ENCODE assay signal across 8 mouse cellular contexts in the genomic region with DNA sequence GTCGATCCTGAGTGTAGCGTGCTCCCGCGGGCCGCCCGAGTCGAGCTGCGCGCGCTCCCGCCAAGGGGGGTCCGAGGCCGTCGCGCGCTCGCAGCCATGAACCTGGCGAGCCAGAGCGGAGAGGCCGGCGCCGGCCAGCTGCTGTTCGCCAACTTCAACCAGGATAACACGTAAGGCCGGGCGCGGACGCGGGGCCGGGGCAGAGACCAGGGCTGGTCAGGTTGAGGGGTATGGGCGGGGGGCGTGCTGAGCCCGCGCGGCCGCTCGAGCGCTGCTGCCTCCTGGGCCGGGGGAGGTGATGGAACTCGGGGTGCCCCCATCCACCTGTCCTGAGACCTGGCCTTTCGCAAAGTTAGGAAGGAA. TPM values are rescaled to one million over a fixed set of nuclear protein-coding genes. Genes with fewer than 3 reads are reported as not detected.
A peak's percentile ranks its signal among the peaks of the same experiment; 100 is the strongest.
DNase-seq lines count a peak whose midpoint lies in the region; ATAC-seq and TF ChIP-seq lines count a peak whose summit lies in the region.

No protein-coding gene starts in this region.

- H3K4me2 ChIP-seq in liver, embryonic 11.5 days, result peak overlapping the region; percentile 90

- peak overlapping the region; percentile 92 for H3K9ac ChIP-seq in liver, embryonic 11.5 days (ENCODE audit: low read depth, low read length)

- under 1% methylated on average over 40 of the region's 41 CpGs for WGBS in liver, embryonic 11.5 days

- peaks cover 2% of the 10 kb centered on the region for H3K36me3 ChIP-seq in testis, adult 2 months (ENCODE audit: control insufficient read depth, insufficient read depth, low read length)
- peaks cover 13% of the 10 kb centered on the region for H3K36me3 ChIP-seq in liver, embryonic 11.5 days (ENCODE audit: control insufficient read depth, insufficient read depth, low read length)

- H3K4me1 ChIP-seq in testis, adult 2 months (ENCODE audit: control insufficient read depth, insufficient read depth, low read length), result peaks cover 11% of the 10 kb centered on the region
- H3K4me1 ChIP-seq in liver, embryonic 11.5 days (replicated peaks; ENCODE audit: control insufficient read depth, insufficient read depth, low read length), result peaks cover 14% of the 10 kb centered on the region

- ATAC-seq in frontal cortex, adult (ENCODE audit: low TSS enrichment), result peak; percentile 43
- no peak for ATAC-seq in liver, embryonic 11.5 days (replicated peaks; ENCODE audit: low FRiP score)
- no peak for ATAC-seq in CD4-positive, CD25-positive, alpha-beta regulatory T cell, adult 4 months

- TF ChIP-seq CTCF in testis, adult 2 months (IDR thresholded peaks at IDR 0.05; ENCODE audit: control insufficient read depth, insufficient read depth, insufficient replicate concordance, low read depth, low read length), result no peak

- H3K27me3 ChIP-seq in testis, adult 2 months (ENCODE audit: control insufficient read depth, insufficient read depth, low read length), result no peaks in the 10 kb centered on the region
- H3K27me3 ChIP-seq in liver, embryonic 11.5 days (replicated peaks; ENCODE audit: control insufficient read depth, insufficient read depth, low read length), result no peaks in the 10 kb centered on the region

- no peak; the same call in 1 of the 2 replicates for TF ChIP-seq POLR2A in testis, adult 2 months (IDR thresholded peaks at IDR 0.05; ENCODE audit: control insufficient read depth, low read depth, low read length)

- DNase-seq in frontal cortex, adult 2 months (ENCODE audit: extremely low spot score in 1 of 2, low spot score in 1 of 2), result no peak
- no peak for DNase-seq in testis, postnatal 14 days (ENCODE audit: low spot score)
- no peak for DNase-seq in liver, embryonic 11.5 days (ENCODE audit: low spot score)
- DNase-seq in cerebellum, postnatal 4 days (ENCODE audit: low spot score in 2 of 2), result no peak
- no peak for DNase-seq in layer of hippocampus, adult 9-10 months (ENCODE audit: low spot score)

- H3K4me3 ChIP-seq in testis, adult 2 months (ENCODE audit: control insufficient read depth, low read depth, low read length), result peak overlapping the region; percentile 93
- peak overlapping the region; percentile 84 for H3K4me3 ChIP-seq in liver, embryonic 11.5 days (ENCODE audit: low read depth, low read length)

- H3K27ac ChIP-seq in testis, adult 2 months (ENCODE audit: control insufficient read depth, insufficient read depth, low read depth, low read length), result peak overlapping the region; percentile 75
- H3K27ac ChIP-seq in liver, embryonic 11.5 days (ENCODE audit: low read depth, low read length), result peak overlapping the region; percentile 70

- H3K9me3 ChIP-seq in liver, embryonic 11.5 days (ENCODE audit: control insufficient read depth, low read length), result no peaks in the 10 kb centered on the region

RNA-seq across cellular contexts. Expression of gene Wipi2, which starts 2.1 kb away (rescaled TPM):
- 64.4 and 74.2 TPM in 2 replicates for polyA plus RNA-seq in frontal cortex, adult 2 months (2012; rRNA removed)
- 60.6 and 61.0 TPM in 2 replicates for polyA plus RNA-seq in testis, adult 2 months (2012; rRNA removed)
- 52.7 and 56.3 TPM in 2 replicates for polyA plus RNA-seq in liver, embryonic 11.5 days (2014; fragmentation: Nextera tagmentation; extraction: Ambion mirVana)
- 10 to 100 TPM; 17.2 to 20.1 TPM for polyA plus RNA-seq in CD4-positive, CD25-positive, alpha-beta regulatory T cell, adult 4 months (2017; shearing (Covaris generic))

RNA-seq across cellular contexts. Expression of gene Mmd2, which starts 21.0 kb away (rescaled TPM):
- polyA plus RNA-seq in frontal cortex, adult 2 months (2012; rRNA removed), result 108 and 118 TPM in 2 replicates
- 19.6 and 25.6 TPM in 2 replicates for polyA plus RNA-seq in testis, adult 2 months (2012; rRNA removed)
- 20.2 and 23.0 TPM in 2 replicates for polyA plus RNA-seq in liver, embryonic 11.5 days (2014; fragmentation: Nextera tagmentation; extraction: Ambion mirVana)
- not detected for polyA plus RNA-seq in CD4-positive, CD25-positive, alpha-beta regulatory T cell, adult 4 months (2017; shearing (Covaris generic))

Comparison
In these comparisons a context has a peak if more than half of its experiments do, and no peak if none do; other contexts are left out.
1. RNA of gene Mmd2, which starts 21.0 kb away (polyA plus RNA-seq): 108 to 118 TPM in frontal cortex, adult 2 months, 19.6 to 25.6 TPM in testis, adult 2 months and 20.2 to 23.0 TPM in liver, embryonic 11.5 days; not detected in CD4-positive, CD25-positive, alpha-beta regulatory T cell, adult 4 months; every median in the first group is over 10 times any median in the second.